Mouse (Mus musculus) G1E-ER4 (cell line): ENCODE measurements around the gene Sun3. TPM values are rescaled to one million over a fixed set of nuclear protein-coding genes. Genes with fewer than 3 reads are reported as not detected.

ENCODE experiments used
- GATA1 ChIP-seq: IDR thresholded peaks from one replicate; pipeline ENCODE4 v1.8.0; 2012; ENCODE audit warnings: low read length, inconsistent platforms
- polyA plus RNA-seq: library from polyadenylated mRNA; stranded (reverse); fragments of >175 nt; gene quantifications from 2 replicates; pipeline ENCODE4 v1.2.3, GENCODE M21; 2012

The Sun3 gene
- polyA plus RNA-seq, result not detected in 2 replicates

GRCm38 (mm10) chr11:9048703-9049060, at the start of gene Sun3:
Gene Sun3, minus strand, starts transcription at chr11:9048991.
- TF ChIP-seq GATA1, result no peak

- no peak for TF ChIP-seq GATA1
These were observed 27.7 kb upstream of the Sun3 start for GRCm38 (mm10) chr11:9076444-9076843.

- no peak for TF ChIP-seq GATA1
These were observed 11.7 kb upstream of the Sun3 start for GRCm38 (mm10) chr11:9060484-9060883.

- no peak for TF ChIP-seq GATA1
These were observed 11.2 kb upstream of the Sun3 start for GRCm38 (mm10) chr11:9060029-9060428.

GRCm38 (mm10) chr11:9057711-9058110, 8.9 kb upstream of the Sun3 start:
- no peak for TF ChIP-seq GATA1

GRCm38 (mm10) chr11:9056937-9057336, 8.1 kb upstream of the Sun3 start:
- no peak for TF ChIP-seq GATA1

GRCm38 (mm10) chr11:9051895-9052294, 3.1 kb upstream of the Sun3 start:
- no peak for TF ChIP-seq GATA1

- TF ChIP-seq GATA1, result no peak
These were observed 1.4 kb upstream of the Sun3 start for GRCm38 (mm10) chr11:9050241-9050640.

- no peak for TF ChIP-seq GATA1
These were observed 634 bp downstream of the Sun3 start, which contains the start of gene Gm11992 for GRCm38 (mm10) chr11:9048011-9048702. Gene Gm11992, plus strand, starts transcription at chr11:9048594.

- no peak for TF ChIP-seq GATA1
These were observed 1.7 kb downstream of the Sun3 start for GRCm38 (mm10) chr11:9047044-9047443.

GRCm38 (mm10) chr11:9046546-9046945, 2.2 kb downstream of the Sun3 start:
- TF ChIP-seq GATA1, result no peak

GRCm38 (mm10) chr11:9031530-9031929, 17.3 kb downstream of the Sun3 start:
- TF ChIP-seq GATA1, result no peak

GRCm38 (mm10) chr11:9025211-9025610, 23.6 kb downstream of the Sun3 start:
- TF ChIP-seq GATA1, result no peak

GRCm38 (mm10) chr11:9024782-9025181, 24.0 kb downstream of the Sun3 start:
- TF ChIP-seq GATA1, result no peak

GRCm38 (mm10) chr11:9020207-9020606, 28.6 kb downstream of the Sun3 start:
- TF ChIP-seq GATA1, result no peak

GRCm38 (mm10) chr11:9018491-9019267, 30.1 kb downstream of the Sun3 start:
- no peak for TF ChIP-seq GATA1

GRCm38 (mm10) chr11:9014740-9015139, 34.1 kb downstream of the Sun3 start:
- TF ChIP-seq GATA1, result no peak
